8 mouse cellular contexts compared by ENCODE assay signal in the genomic region with DNA sequence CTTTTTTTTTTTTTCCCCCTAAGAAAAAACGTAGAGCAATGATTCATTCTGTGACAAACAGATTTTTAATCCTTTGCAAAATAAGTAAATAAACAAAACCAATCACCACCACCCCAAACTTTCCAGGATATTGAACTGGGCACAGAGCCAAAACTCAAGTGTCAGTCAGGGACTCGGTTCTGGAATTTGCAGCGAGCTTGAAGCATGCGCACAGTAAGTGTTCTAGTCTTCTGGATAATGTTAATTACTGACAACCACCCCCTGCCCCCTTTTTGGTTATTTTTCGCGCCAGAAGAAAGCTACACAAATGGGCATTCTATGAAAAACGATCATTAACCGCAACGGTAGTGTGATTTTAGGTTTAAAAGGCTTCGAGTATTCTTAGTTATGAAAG. TPM values are rescaled to one million over a fixed set of nuclear protein-coding genes. Genes with fewer than 3 reads are reported as not detected.
A peak's percentile ranks its signal among the peaks of the same experiment; 100 is the strongest.
DNase-seq lines count a peak whose midpoint lies in the region; ATAC-seq and TF ChIP-seq lines count a peak whose summit lies in the region.

No protein-coding gene starts in this region.

- peak overlapping the region; percentile 96 for H3K4me3 ChIP-seq in testis, adult 2 months (ENCODE audit: control insufficient read depth, low read depth, low read length)
- H3K4me3 ChIP-seq in heart, embryonic 16.5 days (ENCODE audit: low read length) = peak overlapping the region; percentile 94
- peak overlapping the region; percentile 93 for H3K4me3 ChIP-seq in neural tube, embryonic 12.5 days

- TF ChIP-seq POLR2A in testis, adult 2 months (IDR thresholded peaks at IDR 0.05; ENCODE audit: control insufficient read depth, low read depth, low read length) = no peak

- H3K27ac ChIP-seq in testis, adult 2 months (ENCODE audit: control insufficient read depth, insufficient read depth, low read depth, low read length) = peak overlapping the region; percentile 98
- H3K27ac ChIP-seq in heart, embryonic 16.5 days (ENCODE audit: low read length) = peak overlapping the region; percentile 98
- H3K27ac ChIP-seq in neural tube, embryonic 12.5 days = peak overlapping the region; percentile 93

- H3K4me2 ChIP-seq in heart, embryonic 16.5 days (ENCODE audit: low read depth, low read length) = peak overlapping the region; percentile 89
- H3K4me2 ChIP-seq in neural tube, embryonic 12.5 days (replicated peaks) = peak overlapping the region; percentile 97

- H3K36me3 ChIP-seq in testis, adult 2 months (ENCODE audit: control insufficient read depth, insufficient read depth, low read length) = no peaks in the 10 kb centered on the region
- no peaks in the 10 kb centered on the region for H3K36me3 ChIP-seq in heart, embryonic 16.5 days (ENCODE audit: control insufficient read depth, insufficient read depth)
- H3K36me3 ChIP-seq in neural tube, embryonic 12.5 days = no peaks in the 10 kb centered on the region

- peak; percentile 24 to 25 for DNase-seq in frontal cortex, postnatal 14 days (ENCODE audit: low spot score in 2 of 2)
- DNase-seq in frontal cortex, postnatal 25 days (ENCODE audit: low spot score in 2 of 2) = no peak
- DNase-seq in testis, postnatal 14 days (ENCODE audit: low spot score) = no peak
- DNase-seq in liver = peak; percentile 16
- DNase-seq in c-Kit-positive CD71-positive TER-119-positive erythroid progenitor cells, embryonic 14.5 days (ENCODE audit: low spot score) = no peak

- H3K4me1 ChIP-seq in testis, adult 2 months (ENCODE audit: control insufficient read depth, insufficient read depth, low read length) = peaks cover 5% of the 10 kb centered on the region
- peaks cover 22% of the 10 kb centered on the region for H3K4me1 ChIP-seq in heart, embryonic 16.5 days (ENCODE audit: control insufficient read depth, insufficient read depth, low read length)
- peaks cover 26% of the 10 kb centered on the region for H3K4me1 ChIP-seq in neural tube, embryonic 12.5 days

- no peaks in the 10 kb centered on the region for H3K9me3 ChIP-seq in heart, embryonic 16.5 days (replicated peaks; ENCODE audit: control insufficient read depth, low read length)
- H3K9me3 ChIP-seq in neural tube, embryonic 12.5 days = no peaks in the 10 kb centered on the region

- TF ChIP-seq CTCF in testis, adult 2 months (IDR thresholded peaks at IDR 0.05; ENCODE audit: control insufficient read depth, insufficient read depth, insufficient replicate concordance, low read depth, low read length) = no peak

- peak overlapping the region; percentile 90 for H3K9ac ChIP-seq in heart, embryonic 16.5 days (ENCODE audit: low read length)
- H3K9ac ChIP-seq in neural tube, embryonic 12.5 days = peak overlapping the region; percentile 88

- ATAC-seq in heart, embryonic 16.5 days (replicated peaks; ENCODE audit: extremely low read depth, insufficient read depth, low FRiP score) = no peak
- no peak for ATAC-seq in neural tube, embryonic 12.5 days (ENCODE audit: low FRiP score, low read depth)

- H3K27me3 ChIP-seq in testis, adult 2 months (ENCODE audit: control insufficient read depth, insufficient read depth, low read length) = no peaks in the 10 kb centered on the region
- H3K27me3 ChIP-seq in heart, embryonic 16.5 days (ENCODE audit: control insufficient read depth, insufficient read depth, low read length) = no peaks in the 10 kb centered on the region
- H3K27me3 ChIP-seq in neural tube, embryonic 12.5 days (replicated peaks) = no peaks in the 10 kb centered on the region

- WGBS in heart, embryonic 16.5 days = 1% methylated on average over 10 of the region's 10 CpGs
- WGBS in neural tube, embryonic 12.5 days = under 1% methylated on average over 10 of the region's 10 CpGs

RNA-seq across cellular contexts. Expression of a gene that starts 0.5 kb away (rescaled TPM):
- polyA plus RNA-seq in testis, adult 2 months (2012; rRNA removed) = 83.1 and 92.8 TPM in 2 replicates
- 5.5 and 6.3 TPM in 2 replicates for polyA plus RNA-seq in heart, embryonic 16.5 days (2015; fragmentation: Nextera tagmentation; extraction: Ambion mirVana)
- 12.2 and 13.2 TPM in 2 replicates for polyA plus RNA-seq in neural tube, embryonic 12.5 days (2016; fragmentation: Nextera tagmentation; extraction: Ambion mirVana)

Comparison
In these comparisons a context has a peak if more than half of its experiments do, and no peak if none do; other contexts are left out.
1. DNase-seq: peak in frontal cortex, postnatal 14 days (2 of 2) and liver (single experiment); none in frontal cortex, postnatal 25 days (0 of 2), testis, postnatal 14 days (single experiment) and c-Kit-positive CD71-positive TER-119-positive erythroid progenitor cells, embryonic 14.5 days (single experiment).
2. Peak in every context shown above with its lines, with median percentiles within 50 percentile points of each other: H3K27ac ChIP-seq and H3K4me3 ChIP-seq.